Mouse (Mus musculus): ENCODE results near the gene Flt1. TPM values are rescaled to one million over a fixed set of nuclear protein-coding genes. Genes with fewer than 3 reads are reported as not detected.

Gene Flt1
- polyA plus RNA-seq, 1 experiment from 2014 or later, result 13.1 TPM

DNA sequence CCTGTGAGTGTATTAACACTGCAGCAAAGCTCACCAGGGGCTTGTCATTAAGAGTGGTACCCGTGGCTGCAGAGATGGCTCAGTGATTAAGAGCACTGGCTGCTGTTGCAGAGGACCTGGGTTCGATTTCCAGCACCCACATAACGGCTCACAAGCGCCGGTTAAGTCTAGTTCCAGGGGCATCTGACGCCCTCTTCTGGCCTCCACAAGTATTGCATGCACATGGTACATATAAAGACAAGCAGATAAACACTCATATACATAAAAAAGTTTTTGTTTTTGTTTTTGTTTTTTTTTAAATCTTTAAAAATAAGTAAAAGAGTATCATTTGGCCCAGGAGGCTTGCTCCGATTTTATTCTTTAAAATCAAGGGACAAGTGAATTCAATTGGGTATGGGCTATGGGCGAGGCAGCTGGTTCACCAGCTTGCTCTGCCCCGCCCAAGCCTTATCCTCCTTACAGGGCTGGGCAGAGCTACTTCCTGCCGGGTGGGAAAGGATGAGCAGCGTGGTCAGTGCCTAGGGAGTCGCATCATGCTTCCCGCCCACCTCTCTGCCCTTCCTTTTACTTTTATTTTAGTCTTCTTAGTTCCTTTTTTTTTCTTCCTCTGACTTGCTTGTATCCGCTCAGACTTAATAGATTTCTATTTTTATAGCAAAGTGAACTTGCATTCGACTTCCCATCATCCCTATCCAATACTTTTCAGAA lies 57.0 kb downstream of the Flt1 start:
- no peak overlapping the region for H3K27ac ChIP-seq (ENCODE audit: low read depth, low read length)
- 89% methylated on average over 15 of the region's 15 CpGs for WGBS
- DNase-seq (ENCODE audit: low spot score) (no peak), ATAC-seq (ENCODE audit: insufficient read depth, low FRiP score, low TSS enrichment) (no peak)
- H3K36me3 ChIP-seq (ENCODE audit: control insufficient read depth, insufficient read depth, low read length), result no peaks in the 10 kb centered on the region
- no peak overlapping the region for H3K4me2 ChIP-seq (ENCODE audit: low read depth)
- H3K4me3 ChIP-seq (ENCODE audit: low read depth, low read length), result no peak overlapping the region
- no peaks in the 10 kb centered on the region for H3K27me3 ChIP-seq (ENCODE audit: control insufficient read depth, insufficient read depth, low read length)
- H3K9me3 ChIP-seq (ENCODE audit: control insufficient read depth, low read length), result no peaks in the 10 kb centered on the region
- H3K4me1 ChIP-seq (ENCODE audit: control insufficient read depth, insufficient read depth, low read length), result no peaks in the 10 kb centered on the region
- no peak overlapping the region for H3K9ac ChIP-seq (ENCODE audit: low read length)

DNA sequence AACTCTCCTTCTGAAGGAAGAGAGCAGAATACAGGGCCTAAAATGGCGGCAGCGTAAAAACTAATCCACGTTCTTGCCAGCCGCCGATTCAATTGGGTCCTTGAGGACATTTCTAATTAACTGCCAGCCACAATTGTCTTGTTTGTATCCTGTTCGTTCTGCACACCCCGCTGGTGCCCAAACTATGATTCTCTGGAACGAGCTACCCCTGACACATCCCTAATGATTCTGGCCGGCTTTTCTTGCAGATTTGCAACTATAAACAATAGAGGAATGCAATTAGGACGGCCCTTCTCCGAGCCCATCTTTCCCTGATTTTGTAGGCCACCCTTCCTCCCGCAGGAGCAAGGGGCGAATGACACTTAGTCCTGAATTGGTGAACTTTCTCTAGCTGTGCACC lies 59.9 kb downstream of the Flt1 start:
- no peaks in the 10 kb centered on the region for H3K36me3 ChIP-seq (ENCODE audit: control insufficient read depth, insufficient read depth, low read length)
- WGBS, result 91% methylated on average over 13 of the region's 13 CpGs
- no peak overlapping the region for H3K27ac ChIP-seq (ENCODE audit: low read depth, low read length)
- no peaks in the 10 kb centered on the region for H3K4me1 ChIP-seq (ENCODE audit: control insufficient read depth, insufficient read depth, low read length)
- H3K9me3 ChIP-seq (ENCODE audit: control insufficient read depth, low read length), result no peaks in the 10 kb centered on the region
- H3K4me3 ChIP-seq (ENCODE audit: low read depth, low read length), result no peak overlapping the region
- no peak overlapping the region for H3K9ac ChIP-seq (ENCODE audit: low read length)
- no peak for DNase-seq (ENCODE audit: low spot score)
- no peak overlapping the region for H3K4me2 ChIP-seq (ENCODE audit: low read depth)
- ATAC-seq (ENCODE audit: insufficient read depth, low FRiP score, low TSS enrichment), result no peak
- H3K27me3 ChIP-seq (ENCODE audit: control insufficient read depth, insufficient read depth, low read length), result no peaks in the 10 kb centered on the region

DNA sequence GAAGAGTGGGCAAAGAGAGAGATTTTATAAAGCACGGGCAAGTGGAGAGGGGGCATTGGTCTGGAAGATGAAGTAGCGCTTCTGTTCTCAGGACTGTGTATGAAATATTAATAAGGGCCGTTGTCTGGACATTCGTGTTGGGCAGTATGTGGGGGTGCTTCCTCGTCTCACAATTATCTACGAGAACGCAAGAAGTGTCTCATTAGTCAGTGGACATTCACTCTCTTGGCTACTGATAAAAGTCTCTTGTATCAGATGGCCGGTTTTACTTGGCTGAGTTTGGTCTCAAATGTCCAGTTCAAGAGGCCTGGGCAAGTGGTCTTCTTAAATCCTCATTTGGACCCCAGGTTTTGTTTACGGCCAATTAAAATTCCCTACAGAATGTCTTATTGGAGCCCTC lies 60.4 kb downstream of the Flt1 start:
- H3K36me3 ChIP-seq (ENCODE audit: control insufficient read depth, insufficient read depth, low read length), result no peaks in the 10 kb centered on the region
- WGBS, result 94% methylated on average over 9 of the region's 9 CpGs
- DNase-seq (ENCODE audit: low spot score) (no peak), ATAC-seq (ENCODE audit: insufficient read depth, low FRiP score, low TSS enrichment) (no peak)
- no peaks in the 10 kb centered on the region for H3K4me1 ChIP-seq (ENCODE audit: control insufficient read depth, insufficient read depth, low read length)
- H3K4me3 ChIP-seq (ENCODE audit: low read depth, low read length), result no peak overlapping the region
- H3K27ac ChIP-seq (ENCODE audit: low read depth, low read length), result no peak overlapping the region
- H3K4me2 ChIP-seq (ENCODE audit: low read depth), result no peak overlapping the region
- H3K9ac ChIP-seq (ENCODE audit: low read length), result no peak overlapping the region
- no peaks in the 10 kb centered on the region for H3K9me3 ChIP-seq (ENCODE audit: control insufficient read depth, low read length)
- no peaks in the 10 kb centered on the region for H3K27me3 ChIP-seq (ENCODE audit: control insufficient read depth, insufficient read depth, low read length)

GRCm38 (mm10) chr5:147659909-147660308 lies 65.9 kb downstream of the Flt1 start:
- WGBS, result 82% methylated on average over 7 of the region's 7 CpGs
- Histone ChIP-seq H3K4me3 (ENCODE audit: low read depth, low read length) (no peak overlapping the region), H3K4me1 (ENCODE audit: control insufficient read depth, insufficient read depth, low read length) (no peaks in the 10 kb centered on the region), H3K9ac (ENCODE audit: low read length) (no peak overlapping the region), H3K4me2 (ENCODE audit: low read depth) (no peak overlapping the region), H3K27me3 (ENCODE audit: control insufficient read depth, insufficient read depth, low read length) (no peaks in the 10 kb centered on the region), H3K9me3 (ENCODE audit: control insufficient read depth, low read length) (no peaks in the 10 kb centered on the region), H3K27ac (ENCODE audit: low read depth, low read length) (no peak overlapping the region), H3K36me3 (ENCODE audit: control insufficient read depth, insufficient read depth, low read length) (no peaks in the 10 kb centered on the region)
- no peak for DNase-seq (ENCODE audit: low spot score)
- ATAC-seq (ENCODE audit: insufficient read depth, low FRiP score, low TSS enrichment), result no peak

GRCm38 (mm10) chr5:147657882-147658855 lies 67.6 kb downstream of the Flt1 start:
- DNase-seq (ENCODE audit: low spot score) (no peak), ATAC-seq (ENCODE audit: insufficient read depth, low FRiP score, low TSS enrichment) (no peak)
- Histone ChIP-seq H3K9me3 (ENCODE audit: control insufficient read depth, low read length) (no peaks in the 10 kb centered on the region), H3K36me3 (ENCODE audit: control insufficient read depth, insufficient read depth, low read length) (no peaks in the 10 kb centered on the region), H3K4me2 (ENCODE audit: low read depth) (no peak overlapping the region), H3K27me3 (ENCODE audit: control insufficient read depth, insufficient read depth, low read length) (no peaks in the 10 kb centered on the region), H3K9ac (ENCODE audit: low read length) (no peak overlapping the region), H3K4me3 (ENCODE audit: low read depth, low read length) (no peak overlapping the region), H3K4me1 (ENCODE audit: control insufficient read depth, insufficient read depth, low read length) (no peaks in the 10 kb centered on the region), H3K27ac (ENCODE audit: low read depth, low read length) (no peak overlapping the region)
- 66% methylated on average over 17 of the region's 17 CpGs for WGBS

- DNase-seq (ENCODE audit: low spot score) (no peak), ATAC-seq (ENCODE audit: insufficient read depth, low FRiP score, low TSS enrichment) (no peak)
- no peaks in the 10 kb centered on the region for H3K27me3 ChIP-seq (ENCODE audit: control insufficient read depth, insufficient read depth, low read length)
- H3K9me3 ChIP-seq (ENCODE audit: control insufficient read depth, low read length), result no peaks in the 10 kb centered on the region
- H3K4me1 ChIP-seq (ENCODE audit: control insufficient read depth, insufficient read depth, low read length), result no peaks in the 10 kb centered on the region
- H3K4me2 ChIP-seq (ENCODE audit: low read depth), result no peak overlapping the region
- no peak overlapping the region for H3K4me3 ChIP-seq (ENCODE audit: low read depth, low read length)
- 86% methylated on average over 7 of the region's 7 CpGs for WGBS
- H3K27ac ChIP-seq (ENCODE audit: low read depth, low read length), result no peak overlapping the region
- H3K9ac ChIP-seq (ENCODE audit: low read length), result no peak overlapping the region
- no peaks in the 10 kb centered on the region for H3K36me3 ChIP-seq (ENCODE audit: control insufficient read depth, insufficient read depth, low read length)
These were observed 70.0 kb downstream of the Flt1 start for GRCm38 (mm10) chr5:147655761-147656160.

DNA sequence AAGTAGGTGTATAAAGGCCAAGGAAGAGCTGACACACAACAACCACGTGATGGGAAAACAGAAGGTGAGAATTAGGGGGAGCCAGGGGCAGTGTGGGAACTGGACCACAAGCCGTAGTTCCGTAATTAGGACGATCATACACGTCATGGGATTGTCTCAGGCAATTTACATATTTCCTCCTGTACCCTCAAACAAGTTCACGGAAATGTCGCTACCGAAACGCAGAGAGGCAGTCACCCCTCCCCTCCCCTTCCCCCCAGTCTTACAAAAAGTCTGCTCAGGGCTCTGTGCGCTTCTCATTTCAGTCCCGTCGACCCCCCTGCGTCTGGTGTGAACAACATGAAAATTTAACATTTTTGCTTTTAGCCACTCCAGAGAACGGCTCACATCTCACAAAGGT lies 74.6 kb downstream of the Flt1 start:
- H3K9ac ChIP-seq (ENCODE audit: low read length), result no peak overlapping the region
- no peaks in the 10 kb centered on the region for H3K4me1 ChIP-seq (ENCODE audit: control insufficient read depth, insufficient read depth, low read length)
- no peak overlapping the region for H3K27ac ChIP-seq (ENCODE audit: low read depth, low read length)
- DNase-seq (ENCODE audit: low spot score) (no peak), ATAC-seq (ENCODE audit: insufficient read depth, low FRiP score, low TSS enrichment) (no peak)
- H3K4me3 ChIP-seq (ENCODE audit: low read depth, low read length), result no peak overlapping the region
- no peaks in the 10 kb centered on the region for H3K36me3 ChIP-seq (ENCODE audit: control insufficient read depth, insufficient read depth, low read length)
- no peaks in the 10 kb centered on the region for H3K9me3 ChIP-seq (ENCODE audit: control insufficient read depth, low read length)
- H3K27me3 ChIP-seq (ENCODE audit: control insufficient read depth, insufficient read depth, low read length), result no peaks in the 10 kb centered on the region
- no peak overlapping the region for H3K4me2 ChIP-seq (ENCODE audit: low read depth)
- WGBS, result 90% methylated on average over 14 of the region's 14 CpGs

DNA sequence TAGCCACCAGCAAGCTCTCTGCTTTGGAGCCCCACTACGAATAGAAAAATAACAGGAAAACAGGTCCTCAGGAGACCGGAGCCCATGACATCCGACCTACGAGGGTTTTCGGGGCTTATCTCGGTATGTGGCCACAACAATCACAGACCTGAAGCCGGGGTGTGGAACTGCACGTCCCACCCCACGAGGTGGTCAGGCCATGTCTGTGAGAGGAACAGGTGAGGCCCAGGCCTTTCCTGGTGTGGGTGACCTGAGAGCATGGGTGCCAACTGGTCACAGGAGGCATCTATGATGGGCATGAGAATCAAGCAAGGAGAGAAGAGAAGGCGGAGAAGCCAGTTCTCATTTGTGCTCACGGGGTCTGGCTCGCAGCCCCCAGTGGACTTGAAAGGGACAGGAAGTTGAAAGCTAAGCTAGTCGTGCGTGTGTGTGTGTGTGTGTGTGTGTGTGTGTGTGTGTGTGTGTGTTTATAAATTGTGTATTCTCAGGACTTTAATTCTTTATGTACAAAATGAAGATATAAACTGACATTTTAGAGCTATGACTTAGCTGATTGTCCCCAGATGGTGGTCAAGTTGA lies 79.4 kb downstream of the Flt1 start:
- WGBS, result 89% methylated on average over 14 of the region's 14 CpGs

More for the DNA sequence above, 79.4 kb downstream of the Flt1 start:
- Histone ChIP-seq H3K4me3 (ENCODE audit: low read depth, low read length) (no peak overlapping the region), H3K27ac (ENCODE audit: low read depth, low read length) (no peak overlapping the region), H3K36me3 (ENCODE audit: control insufficient read depth, insufficient read depth, low read length) (no peaks in the 10 kb centered on the region), H3K4me2 (ENCODE audit: low read depth) (no peak overlapping the region), H3K9ac (ENCODE audit: low read length) (no peak overlapping the region), H3K27me3 (ENCODE audit: control insufficient read depth, insufficient read depth, low read length) (no peaks in the 10 kb centered on the region), H3K4me1 (ENCODE audit: control insufficient read depth, insufficient read depth, low read length) (no peaks in the 10 kb centered on the region), H3K9me3 (ENCODE audit: control insufficient read depth, low read length) (no peaks in the 10 kb centered on the region)
- DNase-seq (ENCODE audit: low spot score) (no peak), ATAC-seq (ENCODE audit: insufficient read depth, low FRiP score, low TSS enrichment) (no peak)

Measured in neural tube, embryonic 11.5 days (tissue).